Mouse (Mus musculus): ENCODE measurements around the gene Birc3. TPM values are rescaled to one million over a fixed set of nuclear protein-coding genes. Genes with fewer than 3 reads are reported as not detected.
A peak's percentile ranks its signal among the peaks of the same experiment; 100 is the strongest.
"Not testable (repeated sequence)": the region's sequence is repeated elsewhere in the genome, so short reads cannot be mapped to it uniquely, and the experiment has no call there.

Birc3 gene
- total RNA-seq, 2 experiments from 2014 or later = 2.7 to 3.8 TPM

DNA sequence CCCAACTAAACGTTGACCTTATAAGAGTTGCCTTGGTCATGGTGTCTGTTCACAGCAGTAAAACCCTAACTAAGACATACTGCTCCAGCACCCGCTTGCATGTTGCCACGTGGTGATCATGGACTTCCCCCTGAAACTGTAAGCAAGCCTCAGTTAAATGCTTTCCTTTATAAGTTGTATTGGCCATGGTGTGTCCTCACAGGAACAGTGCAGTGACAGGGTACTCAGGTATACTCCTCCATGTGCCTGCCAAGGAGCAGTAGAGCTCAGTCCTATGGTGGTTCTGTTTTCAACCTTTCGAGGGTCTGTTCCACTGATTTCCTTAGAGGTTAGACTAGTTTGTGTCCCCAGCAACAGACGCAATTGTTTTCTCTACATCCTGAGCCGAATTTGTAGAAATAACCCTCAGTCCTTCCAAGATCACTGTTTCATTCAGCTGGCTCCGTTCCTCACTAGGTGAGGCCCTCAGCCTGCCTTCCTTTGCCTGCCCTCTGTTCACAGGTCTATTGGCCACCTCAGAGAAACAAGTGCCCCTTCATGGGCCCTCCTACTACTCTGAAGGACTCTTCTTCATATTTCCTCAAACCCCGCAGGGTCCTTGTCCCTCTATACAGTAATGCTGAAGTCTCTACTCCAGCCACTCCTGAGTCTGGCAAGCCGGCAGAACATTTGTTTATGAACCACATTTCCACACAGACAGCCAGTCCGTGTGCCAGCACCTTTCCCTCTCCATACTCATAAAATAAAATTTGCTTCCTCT, 2.2 kb downstream of the Birc3 start:
- no peak for DNase-seq (ENCODE audit: low spot score in 2 of 2)
- intact Hi-C loops (cut with DNase I) = no loop called here

DNA sequence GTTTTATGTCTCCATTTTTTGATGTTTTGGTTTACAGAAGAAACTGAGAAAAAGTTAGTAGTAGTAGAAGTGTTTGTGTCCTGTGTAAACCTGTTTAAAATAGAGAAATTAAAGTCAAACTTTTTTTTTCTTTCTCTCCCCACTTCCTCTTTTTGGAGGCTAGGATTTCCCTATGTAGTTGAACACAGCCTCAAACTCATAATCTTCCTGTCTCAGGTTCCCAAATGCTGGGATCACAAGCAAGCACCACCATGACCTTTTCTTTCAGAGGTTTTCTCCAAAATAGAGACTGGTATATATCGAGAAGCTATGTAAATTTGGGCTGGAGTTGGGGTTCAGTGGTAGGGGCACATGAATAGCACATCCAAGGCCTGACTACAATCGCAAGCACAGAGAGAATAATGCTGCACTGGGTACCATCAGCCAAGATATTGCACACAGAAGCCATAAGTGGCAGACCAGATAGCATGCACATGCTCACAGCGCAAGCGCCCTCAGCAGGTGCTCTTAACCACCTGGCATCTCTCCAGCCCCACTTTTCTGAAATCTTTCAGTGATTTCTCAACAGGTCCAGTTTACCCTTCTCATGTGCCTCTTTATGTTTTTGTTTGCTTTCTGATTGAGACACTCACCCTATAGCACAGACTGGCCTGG, 4.0 kb downstream of the Birc3 start:
- no peak for DNase-seq (ENCODE audit: low spot score in 2 of 2)

GRCm38 (mm10) chr9:7867981-7868380, 5.0 kb downstream of the Birc3 start:
- intact Hi-C loops (cut with DNase I) = no loop called here
- no peak for DNase-seq (ENCODE audit: low spot score in 2 of 2)

More for the DNA sequence above, 4.0 kb downstream of the Birc3 start:
- intact Hi-C loops (cut with DNase I) = no loop called here

GRCm38 (mm10) chr9:7866981-7867380, 6.0 kb downstream of the Birc3 start:
- DNase-seq (ENCODE audit: low spot score in 2 of 2); intact Hi-C loops (cut with DNase I): not testable (repeated sequence)

DNA sequence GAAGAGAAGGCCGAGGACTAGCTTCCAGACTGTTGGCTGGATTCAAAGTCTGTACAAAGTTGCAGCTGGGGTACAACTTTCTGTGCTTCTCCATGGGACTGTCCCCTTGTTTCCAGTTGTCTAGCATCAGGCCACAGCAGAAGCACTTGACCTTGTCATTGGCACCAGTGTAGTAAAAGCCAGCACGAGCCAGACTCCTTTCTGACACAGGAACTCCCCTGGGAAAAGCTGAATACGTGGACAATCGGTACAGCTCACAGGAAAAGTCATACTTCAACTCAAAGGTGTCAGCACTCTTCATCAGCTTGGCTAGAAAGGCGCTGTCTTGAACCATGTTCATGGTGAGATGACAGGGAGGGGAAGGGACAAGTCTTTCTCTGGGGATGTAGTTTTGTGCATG, 12.0 kb downstream of the Birc3 start:
- intact Hi-C loops (cut with DNase I) = no loop called here
- no peak for DNase-seq (ENCODE audit: low spot score in 2 of 2)

GRCm38 (mm10) chr9:7855912-7856311, 17.1 kb downstream of the Birc3 start:
- intact Hi-C loops (cut with DNase I) = loop anchor here (1.0 to 5.0 kb wide), 3 partner anchors 41 to 254 kb away; no protein-coding TSS in a partner anchor
- DNase-seq (ENCODE audit: low spot score in 2 of 2) = no peak

GRCm38 (mm10) chr9:7855374-7855773, 17.6 kb downstream of the Birc3 start:
- peak; percentile 20 to 51 for DNase-seq (ENCODE audit: low spot score in 2 of 2)
- intact Hi-C loops (cut with DNase I) = loop anchor here (1.0 to 5.0 kb wide), 3 partner anchors 42 to 253 kb away; no protein-coding TSS in a partner anchor

DNA sequence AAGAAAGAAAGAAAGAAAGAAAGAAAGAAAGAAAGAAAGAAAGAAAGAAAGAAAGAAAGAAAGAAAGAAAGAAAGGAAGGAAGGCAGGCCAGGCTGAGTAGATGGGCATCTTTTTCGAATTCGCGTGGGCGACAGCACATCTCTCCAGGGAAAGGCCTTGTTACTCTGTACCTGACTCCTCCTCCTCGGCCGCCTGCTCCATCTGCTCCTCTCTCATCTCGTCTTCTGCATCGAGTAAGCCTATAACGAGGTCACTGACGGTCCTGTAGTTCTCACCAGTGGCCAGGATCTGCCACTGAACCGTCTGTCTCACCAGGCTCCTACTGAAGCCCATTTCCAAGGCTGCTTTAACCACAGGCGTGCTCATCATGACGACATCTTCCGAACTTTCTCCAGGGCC, 18.8 kb downstream of the Birc3 start:
- intact Hi-C loops (cut with DNase I); DNase-seq (ENCODE audit: low spot score in 2 of 2): not testable (repeated sequence)

DNA sequence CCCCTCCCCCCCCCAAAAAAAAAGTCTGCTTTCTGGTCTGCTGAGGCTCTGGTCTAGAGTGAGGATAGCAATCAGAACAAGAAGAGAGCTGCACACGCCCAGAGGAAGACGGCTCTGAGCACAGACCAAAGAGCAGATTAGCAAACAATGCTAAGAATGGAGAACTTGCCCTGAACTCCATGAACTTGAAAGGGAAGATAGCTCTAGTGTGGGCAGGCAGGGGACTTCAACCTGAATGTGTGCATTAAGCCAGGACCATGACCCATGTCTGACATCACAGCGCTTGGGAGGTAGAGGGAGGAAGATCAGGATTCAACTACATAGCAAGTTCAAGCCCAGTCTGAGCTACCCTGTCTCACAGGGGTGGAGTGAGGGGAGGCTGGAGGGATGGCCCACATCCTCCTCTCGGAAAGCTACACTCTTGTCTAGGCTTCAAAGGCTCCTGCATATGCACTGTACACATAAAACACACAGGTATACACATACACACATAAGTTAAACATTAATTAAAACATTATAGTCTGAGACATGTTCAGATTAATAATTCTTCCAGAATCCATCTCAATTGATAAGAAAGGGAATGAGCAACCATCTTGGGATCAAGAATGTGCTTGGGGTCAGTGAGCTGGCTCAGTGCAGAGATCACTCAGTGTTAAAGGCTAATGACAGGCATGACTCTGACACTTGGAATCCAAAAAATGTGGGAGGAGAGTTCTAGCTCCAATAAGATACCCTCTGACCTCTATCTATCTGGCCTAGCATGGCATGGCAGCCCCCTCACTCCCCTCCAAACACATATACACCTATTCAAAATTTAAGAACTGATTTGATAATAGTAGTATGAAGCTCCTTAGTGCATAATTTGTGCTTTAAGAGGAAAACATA, 20.4 kb downstream of the Birc3 start:
- intact Hi-C loops (cut with DNase I) = no loop called here
- no peak for DNase-seq (ENCODE audit: low spot score in 2 of 2)

GRCm38 (mm10) chr9:7851841-7852240, 21.1 kb downstream of the Birc3 start:
- intact Hi-C loops (cut with DNase I) = no loop called here

DNA sequence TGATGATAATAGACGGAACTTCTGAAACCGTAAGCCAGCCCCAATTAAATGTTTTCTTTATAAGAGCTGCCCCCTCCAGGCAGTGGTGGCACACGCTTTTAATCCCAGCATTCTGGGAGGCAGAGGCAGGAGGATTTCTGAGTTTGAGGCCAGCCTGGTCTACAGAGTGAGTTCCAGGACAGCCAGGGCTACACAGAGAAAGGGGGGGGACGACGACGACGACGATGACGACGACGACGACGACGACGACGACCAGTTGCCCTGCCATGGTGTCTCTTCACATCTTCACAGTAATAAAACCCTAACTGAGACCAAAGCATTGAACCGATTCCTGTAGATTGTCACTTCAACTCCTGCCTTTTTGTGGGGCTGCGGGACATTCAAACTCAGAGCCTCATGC, 24.8 kb downstream of the Birc3 start:
- intact Hi-C loops (cut with DNase I) = no loop called here

More at GRCm38 (mm10) chr9:7851841-7852240, 21.1 kb downstream of the Birc3 start:
- no peak for DNase-seq (ENCODE audit: low spot score in 2 of 2)

DNA sequence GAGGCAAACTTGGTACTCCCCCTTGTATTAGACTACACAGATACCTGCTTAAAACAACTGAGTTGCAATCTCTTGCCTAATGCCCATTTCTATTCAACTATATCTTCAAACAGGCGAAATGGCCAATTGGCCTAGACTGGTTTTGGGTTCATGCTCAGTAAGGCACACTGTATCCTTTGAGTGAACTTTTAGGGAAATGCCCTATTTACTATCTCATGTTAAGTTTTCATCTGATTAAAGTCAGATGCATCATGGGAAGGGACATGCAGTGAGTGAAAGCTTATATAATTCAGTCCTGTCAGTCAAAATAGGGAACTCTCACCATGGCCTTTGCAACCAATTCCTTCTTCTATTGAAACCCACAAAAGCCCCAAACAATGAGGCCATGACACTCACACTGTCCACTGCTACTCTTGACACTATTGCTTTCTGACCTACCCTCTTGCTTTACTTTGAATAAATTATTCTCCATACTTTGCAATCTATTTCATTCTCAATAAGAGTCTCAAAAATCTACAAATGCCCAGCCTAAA, 26.3 kb downstream of the Birc3 start:
- intact Hi-C loops (cut with DNase I) = no loop called here
- DNase-seq (ENCODE audit: low spot score in 2 of 2) = no peak

More for the DNA sequence above, 24.8 kb downstream of the Birc3 start:
- no peak for DNase-seq (ENCODE audit: low spot score in 2 of 2)

DNA sequence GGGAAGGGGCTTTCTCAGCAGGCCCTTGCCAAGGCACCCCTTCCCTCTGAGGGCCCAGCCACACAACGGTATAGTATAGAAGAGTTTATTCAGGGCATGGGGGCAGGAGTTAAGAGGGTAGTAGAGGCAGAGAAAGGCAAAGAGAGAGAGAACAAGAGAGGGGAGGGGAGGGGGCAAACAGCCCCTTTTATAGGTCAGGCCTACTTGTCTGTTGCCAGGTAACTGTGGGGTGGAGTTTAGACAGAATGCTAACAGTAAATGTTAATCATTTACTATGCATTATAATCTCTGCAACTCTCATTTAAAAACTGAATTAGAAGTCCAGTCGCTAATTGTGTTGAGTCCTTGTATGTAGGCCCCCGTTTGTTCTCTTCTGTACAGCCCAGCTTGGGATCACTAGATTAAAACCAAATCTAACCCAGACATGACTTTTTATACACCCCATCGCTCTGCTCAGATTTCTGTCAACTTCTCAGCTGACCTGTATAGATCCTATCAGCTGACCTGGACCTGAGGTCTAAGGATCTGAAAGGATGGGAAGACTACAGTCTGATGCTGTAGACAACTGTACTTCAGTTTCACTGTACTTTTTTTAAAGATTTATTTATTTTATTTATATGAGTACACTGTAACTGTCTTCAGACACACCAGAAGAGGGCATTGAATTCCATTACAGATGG, 27.6 kb downstream of the Birc3 start:
- no peak for DNase-seq (ENCODE audit: low spot score in 2 of 2)
- intact Hi-C loops (cut with DNase I) = no loop called here

DNA sequence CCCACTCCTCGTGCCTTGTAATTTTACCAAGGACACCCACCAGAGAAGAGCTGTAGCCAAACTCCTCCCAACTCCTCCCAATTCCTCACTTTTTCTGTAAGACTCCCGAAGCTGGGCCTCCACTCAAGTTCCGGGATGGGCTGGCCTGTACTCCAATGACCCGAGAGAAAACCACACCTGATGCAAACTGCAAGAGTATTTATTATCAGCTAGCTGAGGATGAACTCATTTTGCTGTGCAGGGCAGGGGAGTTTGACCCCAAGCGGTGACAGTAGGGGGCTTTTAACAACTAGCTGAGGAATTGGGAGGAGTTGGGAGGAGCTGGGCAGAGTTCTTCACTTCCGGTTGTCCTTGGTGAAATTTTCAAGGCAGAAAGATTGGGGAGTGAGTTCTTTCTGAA, 31.8 kb downstream of the Birc3 start:
- intact Hi-C loops (cut with DNase I) = no loop called here
- no peak for DNase-seq (ENCODE audit: low spot score in 2 of 2)

- peak; percentile 10 to 12 for DNase-seq (ENCODE audit: low spot score in 2 of 2)
- intact Hi-C loops (cut with DNase I) = loop anchor here (1.0 to 10.0 kb wide), 4 partner anchors 74 to 653 kb away; partner anchors contain the start of genes Cep126, Dcun1d5, Dync2h1 and Tmem123
These were observed 35.1 kb downstream of the Birc3 start for GRCm38 (mm10) chr9:7837806-7838440.

- intact Hi-C loops (cut with DNase I) = loop anchor here (1.0 to 10.0 kb wide), 4 partner anchors 73 to 652 kb away; partner anchors contain the start of genes Cep126, Dcun1d5, Dync2h1 and Tmem123
- peak; percentile 97 for DNase-seq (ENCODE audit: low spot score in 2 of 2)
These were observed 35.8 kb downstream of the Birc3 start, which contains the start of gene Birc2 for GRCm38 (mm10) chr9:7836905-7837805. Gene Birc2 (minus strand): TSS chr9:7837064.

DNA sequence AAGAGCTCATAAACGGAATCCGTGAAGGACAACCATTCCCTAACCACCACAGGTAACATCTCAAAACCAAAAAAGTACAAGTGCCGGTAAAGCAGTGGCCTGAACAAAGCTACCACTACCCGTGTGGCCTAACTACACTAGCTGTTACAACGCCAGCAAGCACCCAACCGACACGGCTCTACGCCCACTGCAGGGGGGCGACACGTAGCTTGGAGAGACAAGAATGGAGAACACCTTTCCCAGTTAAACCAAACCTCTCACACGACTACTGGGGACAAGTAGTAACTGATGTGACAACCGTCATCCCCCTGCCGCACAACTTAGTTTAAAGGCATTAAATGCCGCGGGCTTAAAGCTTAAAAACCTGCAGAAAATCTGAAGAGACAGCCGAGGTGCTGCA, 36.7 kb downstream of the Birc3 start:
- DNase-seq (ENCODE audit: low spot score in 2 of 2) = peak; percentile 49 to 67
- intact Hi-C loops (cut with DNase I) = loop anchor here (5.0 to 10.0 kb wide), 3 partner anchors 234 to 652 kb away; partner anchors contain the start of genes Cep126, Dcun1d5 and Dync2h1

All from left cerebral cortex, postnatal 25 days (tissue).